Mouse (Mus musculus): ENCODE results near the gene Bin2. TPM values are rescaled to one million over a fixed set of nuclear protein-coding genes. Genes with fewer than 3 reads are reported as not detected.

Gene Bin2
- polyA plus RNA-seq, 1 experiment from 2014 or later, result 4.2 TPM

GRCm38 (mm10) chr15:100700424-100700823 lies 31.1 kb upstream of the Bin2 start:
- 54% methylated on average over 5 of the region's 5 CpGs for WGBS
- H3K9ac ChIP-seq (replicated peaks; ENCODE audit: low read depth), result no peak overlapping the region
- DNase-seq (ENCODE audit: low spot score) (no peak), ATAC-seq (no peak)
- no peak overlapping the region for H3K4me2 ChIP-seq (replicated peaks; ENCODE audit: low read depth, low read length)
- H3K27ac ChIP-seq (ENCODE audit: low read length), result no peak overlapping the region
- 0 out of 2 replicates have a peak, but pooled peaks cover 3% of the 10 kb centered on the region for H3K27me3 ChIP-seq (replicated peaks; ENCODE audit: insufficient read depth, low read length)
- H3K4me1 ChIP-seq (ENCODE audit: insufficient read depth, low read depth, low read length), result no peaks in the 10 kb centered on the region
- H3K9me3 ChIP-seq (ENCODE audit: low read length), result no peaks in the 10 kb centered on the region
- H3K4me3 ChIP-seq (ENCODE audit: low read depth, low read length), result no peak overlapping the region
- no peaks in the 10 kb centered on the region for H3K36me3 ChIP-seq (ENCODE audit: insufficient read depth, low read length)
- no peak for TF ChIP-seq EP300 (IDR thresholded peaks at IDR 0.05)
- no peak for TF ChIP-seq CTCF (IDR thresholded peaks at IDR 0.05)

GRCm38 (mm10) chr15:100699386-100699785 lies 30.0 kb upstream of the Bin2 start:
- no peak overlapping the region for H3K27ac ChIP-seq (ENCODE audit: low read length)
- H3K27me3 ChIP-seq (replicated peaks; ENCODE audit: insufficient read depth, low read length), result 0 out of 2 replicates have a peak, but pooled peaks cover 3% of the 10 kb centered on the region
- no peaks in the 10 kb centered on the region for H3K36me3 ChIP-seq (ENCODE audit: insufficient read depth, low read length)
- TF ChIP-seq CTCF (IDR thresholded peaks at IDR 0.05) (no peak), EP300 (IDR thresholded peaks at IDR 0.05) (no peak)
- WGBS, result 78% methylated on average over 6 of the region's 6 CpGs
- H3K4me2 ChIP-seq (replicated peaks; ENCODE audit: low read depth, low read length), result no peak overlapping the region
- no peaks in the 10 kb centered on the region for H3K4me1 ChIP-seq (ENCODE audit: insufficient read depth, low read depth, low read length)
- no peaks in the 10 kb centered on the region for H3K9me3 ChIP-seq (ENCODE audit: low read length)
- ATAC-seq (no peak), DNase-seq (ENCODE audit: low spot score) (no peak)
- no peak overlapping the region for H3K4me3 ChIP-seq (ENCODE audit: low read depth, low read length)
- H3K9ac ChIP-seq (replicated peaks; ENCODE audit: low read depth), result no peak overlapping the region

GRCm38 (mm10) chr15:100698078-100698477 lies 28.7 kb upstream of the Bin2 start:
- WGBS, result 62% methylated on average over 10 of the region's 10 CpGs
- Histone ChIP-seq H3K27ac (ENCODE audit: low read length) (no peak overlapping the region), H3K4me3 (ENCODE audit: low read depth, low read length) (no peak overlapping the region), H3K9me3 (ENCODE audit: low read length) (no peaks in the 10 kb centered on the region), H3K27me3 (replicated peaks; ENCODE audit: insufficient read depth, low read length) (no peaks in the 10 kb centered on the region), H3K4me1 (ENCODE audit: insufficient read depth, low read depth, low read length) (no peaks in the 10 kb centered on the region), H3K36me3 (ENCODE audit: insufficient read depth, low read length) (no peaks in the 10 kb centered on the region), H3K9ac (replicated peaks; ENCODE audit: low read depth) (no peak overlapping the region), H3K4me2 (replicated peaks; ENCODE audit: low read depth, low read length) (no peak overlapping the region)
- DNase-seq (ENCODE audit: low spot score) (no peak), ATAC-seq (no peak)
- TF ChIP-seq CTCF (IDR thresholded peaks at IDR 0.05) (no peak), EP300 (IDR thresholded peaks at IDR 0.05) (no peak)

GRCm38 (mm10) chr15:100694406-100694805 lies 25.1 kb upstream of the Bin2 start:
- Histone ChIP-seq H3K9me3 (ENCODE audit: low read length) (no peaks in the 10 kb centered on the region; the same call in 1 of the 2 replicates), H3K27ac (ENCODE audit: low read length) (no peak overlapping the region), H3K9ac (replicated peaks; ENCODE audit: low read depth) (no peak overlapping the region), H3K4me1 (ENCODE audit: insufficient read depth, low read depth, low read length) (no peaks in the 10 kb centered on the region), H3K4me3 (ENCODE audit: low read depth, low read length) (no peak overlapping the region), H3K4me2 (replicated peaks; ENCODE audit: low read depth, low read length) (no peak overlapping the region), H3K36me3 (ENCODE audit: insufficient read depth, low read length) (no peaks in the 10 kb centered on the region), H3K27me3 (replicated peaks; ENCODE audit: insufficient read depth, low read length) (no peaks in the 10 kb centered on the region)
- WGBS, result 82% methylated on average over 9 of the region's 9 CpGs
- DNase-seq (ENCODE audit: low spot score) (no peak), ATAC-seq (no peak)
- TF ChIP-seq EP300 (IDR thresholded peaks at IDR 0.05) (no peak), CTCF (IDR thresholded peaks at IDR 0.05) (no peak)

- TF ChIP-seq CTCF (IDR thresholded peaks at IDR 0.05) (no peak), EP300 (IDR thresholded peaks at IDR 0.05) (no peak)
- WGBS, result 58% methylated on average over 3 of the region's 3 CpGs
- no peaks in the 10 kb centered on the region for H3K27me3 ChIP-seq (replicated peaks; ENCODE audit: insufficient read depth, low read length)
- no peaks in the 10 kb centered on the region for H3K4me1 ChIP-seq (ENCODE audit: insufficient read depth, low read depth, low read length)
- no peak overlapping the region for H3K4me3 ChIP-seq (ENCODE audit: low read depth, low read length)
- no peak for ATAC-seq
- no peak overlapping the region for H3K9ac ChIP-seq (replicated peaks; ENCODE audit: low read depth)
- DNase-seq (ENCODE audit: low spot score), result no peak
- H3K9me3 ChIP-seq (ENCODE audit: low read length), result no peaks in the 10 kb centered on the region; the same call in 1 of the 2 replicates
- no peak overlapping the region for H3K27ac ChIP-seq (ENCODE audit: low read length)
- no peaks in the 10 kb centered on the region for H3K36me3 ChIP-seq (ENCODE audit: insufficient read depth, low read length)
- no peak overlapping the region for H3K4me2 ChIP-seq (replicated peaks; ENCODE audit: low read depth, low read length)
Observed at GRCm38 (mm10) chr15:100691990-100692389, 22.6 kb upstream of the Bin2 start.

GRCm38 (mm10) chr15:100687430-100687971 lies 18.1 kb upstream of the Bin2 start, which contains the start of gene Cela1:
TSS of gene Cela1 (minus strand) at chr15:100687921.
- no peak for TF ChIP-seq EP300 (IDR thresholded peaks at IDR 0.05)
- TF ChIP-seq CTCF (IDR thresholded peaks at IDR 0.05), result no peak
- H3K4me3 ChIP-seq (ENCODE audit: low read depth, low read length), result no peak within 1 kb of the TSS
- H3K36me3 ChIP-seq (ENCODE audit: insufficient read depth, low read length), result no peaks in the 10 kb centered on the region
- H3K9me3 ChIP-seq (ENCODE audit: low read length), result no peaks in the 10 kb centered on the region; the same call in 1 of the 2 replicates
- no peak within 1 kb of the TSS for H3K9ac ChIP-seq (replicated peaks; ENCODE audit: low read depth)
- H3K4me1 ChIP-seq (ENCODE audit: insufficient read depth, low read depth, low read length), result no peaks in the 10 kb centered on the region
- WGBS, result 66% methylated on average over 8 of the region's 8 CpGs
- no peak within 1 kb of the TSS for H3K4me2 ChIP-seq (replicated peaks; ENCODE audit: low read depth, low read length)
- no peaks in the 10 kb centered on the region for H3K27me3 ChIP-seq (replicated peaks; ENCODE audit: insufficient read depth, low read length)
- no peak for ATAC-seq
- no peak within 1 kb of the TSS for H3K27ac ChIP-seq (ENCODE audit: low read length)
- DNase-seq (ENCODE audit: low spot score), result no peak

Data from lung, postnatal 0 days (tissue).